Mouse (Mus musculus): ENCODE measurements at regions not wholly inside any gene's neighbourhood (a gene's known extent, or its start where the extent isn't known, plus 50 kb on each side); places are given as distances from the start of the nearest gene placed in this dataset.
"Not testable (repeated sequence)": the region's sequence is repeated elsewhere in the genome, so short reads cannot be mapped to it uniquely, and the experiment has no call there.

DNA sequence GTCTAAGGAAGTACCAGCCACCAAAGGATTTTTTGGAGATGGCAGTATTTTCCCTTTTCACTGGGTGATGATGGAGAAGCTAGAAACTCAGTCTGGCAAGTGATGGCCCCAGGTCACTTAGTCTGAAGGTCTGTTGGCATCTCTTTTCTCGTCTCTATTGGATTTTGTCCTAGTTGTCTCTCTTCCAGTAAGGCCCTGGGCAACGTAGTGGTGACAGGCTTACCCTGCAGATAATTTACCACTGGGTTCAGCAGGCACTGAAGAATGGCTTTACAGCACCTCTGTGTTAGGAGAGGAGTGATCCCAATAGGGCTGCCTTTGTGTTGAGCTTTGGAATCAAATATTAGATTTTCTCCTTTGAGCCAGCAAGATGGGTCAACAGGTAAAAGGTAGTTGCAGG lies 87.9 kb upstream of the 1110032F04Rik start:
- no peak overlapping the region for H3K27ac ChIP-seq
- ATAC-seq (ENCODE audit: borderline replicate concordance, extremely low read depth, low FRiP score, low TSS enrichment) = no peak
- no peaks in the 10 kb centered on the region for H3K27me3 ChIP-seq
- H3K4me3 ChIP-seq = no peak overlapping the region
- H3K4me1 ChIP-seq = no peaks in the 10 kb centered on the region
- no peaks in the 10 kb centered on the region for H3K36me3 ChIP-seq
- H3K9ac ChIP-seq = no peak overlapping the region
- H3K4me2 ChIP-seq = no peak overlapping the region
- no peaks in the 10 kb centered on the region for H3K9me3 ChIP-seq
- 48% methylated on average over 2 of the region's 2 CpGs for WGBS

DNA sequence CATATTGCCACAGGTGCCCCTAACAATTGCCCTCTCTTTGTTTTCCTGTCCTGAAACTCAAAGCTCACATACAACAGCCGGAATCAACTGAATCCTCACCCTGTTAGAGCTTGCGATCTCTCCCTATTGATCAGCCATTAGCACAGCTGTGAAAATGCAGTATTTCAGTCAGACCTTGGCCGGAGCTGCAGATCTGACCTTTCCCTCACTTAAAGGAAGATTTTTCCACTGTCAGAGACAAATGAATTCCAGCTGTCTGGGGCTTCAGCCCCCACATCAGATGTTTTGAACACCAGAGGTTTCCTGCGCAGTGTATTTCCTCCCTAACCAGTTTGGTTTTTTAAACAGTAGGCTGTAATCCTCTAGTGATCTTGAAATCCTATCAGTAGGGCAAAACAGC lies 87.0 kb upstream of the 1110032F04Rik start:
- no peaks in the 10 kb centered on the region for H3K27me3 ChIP-seq
- no peaks in the 10 kb centered on the region for H3K9me3 ChIP-seq
- H3K9ac ChIP-seq = no peak overlapping the region
- no peak overlapping the region for H3K4me2 ChIP-seq
- WGBS = 42% methylated on average over 4 of the region's 4 CpGs
- 0 out of 2 replicates have a peak, but pooled peaks cover 3% of the 10 kb centered on the region for H3K4me1 ChIP-seq
- H3K4me3 ChIP-seq = no peak overlapping the region
- no peak for ATAC-seq (ENCODE audit: borderline replicate concordance, extremely low read depth, low FRiP score, low TSS enrichment)
- no peaks in the 10 kb centered on the region for H3K36me3 ChIP-seq
- no peak overlapping the region for H3K27ac ChIP-seq

DNA sequence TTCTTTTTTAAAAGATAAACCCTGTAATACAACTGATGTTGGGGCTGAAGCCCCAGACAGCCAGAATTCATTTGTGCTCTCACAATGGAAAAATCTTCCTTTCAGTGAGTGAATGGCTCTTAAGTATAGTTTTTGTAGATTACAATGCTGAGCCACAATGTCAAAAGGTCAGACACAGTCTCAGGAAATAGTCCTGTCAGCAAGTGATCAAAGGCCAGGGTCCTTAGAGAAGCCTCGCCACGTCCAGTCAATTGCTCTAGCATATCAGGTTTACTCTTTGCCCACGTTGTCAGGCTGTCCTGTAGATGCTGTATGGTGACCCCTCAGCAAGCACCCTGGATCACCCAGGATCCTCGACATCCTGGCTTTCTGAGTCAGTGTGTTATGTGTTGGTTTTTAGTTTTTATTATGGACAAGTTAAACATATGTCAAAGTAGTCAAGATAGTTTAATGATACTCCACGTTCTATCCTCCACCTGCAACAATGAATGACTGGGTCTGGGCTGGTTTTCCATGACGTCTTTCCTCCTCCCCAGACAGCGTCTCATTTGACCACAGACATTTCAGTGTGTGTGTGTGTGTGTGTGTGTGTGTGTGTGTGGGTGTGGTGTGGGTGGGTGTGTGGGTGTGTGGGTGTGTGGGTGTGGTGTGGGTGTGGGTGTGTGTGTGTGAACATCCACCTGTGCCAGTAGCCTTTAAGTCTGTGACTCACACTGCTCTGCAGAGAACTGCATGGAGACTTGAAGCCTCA lies 85.5 kb upstream of the 1110032F04Rik start:
- Histone ChIP-seq H3K36me3 (no peaks in the 10 kb centered on the region), H3K27me3 (no peaks in the 10 kb centered on the region), H3K9me3 (no peaks in the 10 kb centered on the region), H3K27ac (no peak overlapping the region), H3K4me3 (no peak overlapping the region), H3K4me2 (no peak overlapping the region), H3K4me1 (0 out of 2 replicates have a peak, but pooled peaks cover 7% of the 10 kb centered on the region), H3K9ac (no peak overlapping the region)
- WGBS = 49% methylated on average over 7 of the region's 7 CpGs
- ATAC-seq (ENCODE audit: borderline replicate concordance, extremely low read depth, low FRiP score, low TSS enrichment) = no peak

DNA sequence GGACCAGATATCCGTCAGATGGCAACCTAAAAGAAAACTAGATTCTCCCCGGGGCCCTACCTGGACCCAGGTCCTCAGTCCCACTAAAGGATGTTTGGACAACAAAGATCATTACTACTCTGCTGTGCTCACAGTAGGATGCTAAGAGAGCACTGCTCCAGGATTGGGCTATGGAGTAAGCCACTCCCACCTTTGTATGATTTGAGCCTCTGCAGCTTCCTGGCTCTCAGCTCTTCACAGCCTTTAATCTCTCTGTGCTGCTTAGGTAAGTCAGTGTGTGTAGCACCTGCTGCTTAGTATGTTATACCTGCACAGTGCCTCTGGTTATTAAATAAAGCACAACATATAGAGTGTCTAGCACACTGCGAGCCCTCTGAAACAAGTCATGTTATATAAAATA lies 82.6 kb upstream of the 1110032F04Rik start:
- Histone ChIP-seq H3K9ac (no peak overlapping the region), H3K4me3 (no peak overlapping the region), H3K9me3 (no peaks in the 10 kb centered on the region), H3K36me3 (no peaks in the 10 kb centered on the region), H3K4me2 (no peak overlapping the region), H3K27ac (no peak overlapping the region), H3K4me1 (0 out of 2 replicates have a peak, but pooled peaks cover 11% of the 10 kb centered on the region), H3K27me3 (no peaks in the 10 kb centered on the region)
- no peak for ATAC-seq (ENCODE audit: borderline replicate concordance, extremely low read depth, low FRiP score, low TSS enrichment)
- WGBS = 69% methylated on average over 3 of the region's 3 CpGs

DNA sequence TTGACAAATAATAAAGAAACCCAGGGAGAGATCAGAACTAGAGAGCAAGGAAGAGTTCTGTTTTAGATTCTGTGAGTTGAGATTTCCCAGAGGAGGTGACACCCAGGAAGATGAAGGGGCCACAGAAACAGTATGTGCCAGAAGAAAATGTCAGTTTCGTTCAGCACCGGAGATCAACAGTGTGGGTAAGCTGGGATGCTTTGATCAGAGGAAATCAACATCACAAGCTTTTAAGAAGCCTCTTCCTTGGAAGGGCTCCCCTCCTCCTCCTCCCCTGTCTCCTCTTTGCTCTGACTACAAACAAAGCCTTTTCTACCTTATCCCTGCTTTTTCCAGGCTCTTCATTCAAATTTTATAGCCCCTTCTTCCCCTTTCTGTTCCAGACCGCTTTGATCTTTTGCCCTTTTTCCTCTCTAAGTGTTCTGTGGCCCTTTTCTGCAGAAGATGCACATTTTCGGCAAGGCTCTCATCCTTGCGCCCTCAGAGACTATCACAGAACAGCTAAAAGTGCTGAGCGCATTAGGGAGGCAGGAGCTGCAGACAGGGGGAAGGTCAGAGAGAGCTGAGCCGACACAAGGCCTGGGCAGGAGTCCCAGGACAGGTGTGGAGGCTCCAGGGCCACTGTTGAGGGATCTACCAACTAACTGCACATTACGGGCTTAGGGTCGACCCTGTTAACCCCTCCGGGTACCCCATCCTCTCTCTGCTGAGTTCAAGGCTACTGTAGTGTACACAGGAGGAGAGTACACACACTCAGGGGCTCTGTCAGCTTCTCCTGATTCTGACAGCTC lies 81.8 kb upstream of the 1110032F04Rik start:
- Histone ChIP-seq H3K4me3 (no peak overlapping the region), H3K27me3 (no peaks in the 10 kb centered on the region), H3K4me2 (no peak overlapping the region), H3K9me3 (no peaks in the 10 kb centered on the region), H3K4me1 (0 out of 2 replicates have a peak, but pooled peaks cover 11% of the 10 kb centered on the region), H3K36me3 (no peaks in the 10 kb centered on the region), H3K9ac (no peak overlapping the region), H3K27ac (no peak overlapping the region)
- 47% methylated on average over 10 of the region's 10 CpGs for WGBS
- ATAC-seq (ENCODE audit: borderline replicate concordance, extremely low read depth, low FRiP score, low TSS enrichment) = no peak

DNA sequence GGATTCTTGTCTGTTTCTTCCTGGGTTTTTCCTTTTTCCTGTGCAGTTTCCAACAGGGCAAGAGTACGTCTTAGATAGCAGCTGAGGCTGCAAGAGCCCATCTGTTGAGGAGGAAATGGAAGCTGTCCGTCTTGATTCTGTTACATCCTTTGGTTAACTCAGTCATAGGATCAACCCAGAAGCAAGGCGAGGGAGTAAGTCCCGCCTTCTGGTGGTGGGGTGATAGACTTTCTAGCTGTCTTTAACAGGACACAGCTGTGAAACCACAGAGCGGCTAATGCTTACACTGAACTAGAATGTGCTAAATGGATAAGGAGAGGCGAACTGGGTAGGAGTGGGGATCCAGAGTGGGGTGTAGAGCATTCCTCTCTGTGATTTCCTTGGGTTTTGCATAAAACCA lies 79.9 kb upstream of the 1110032F04Rik start:
- Histone ChIP-seq H3K27me3 (no peaks in the 10 kb centered on the region), H3K4me1 (peaks cover 18% of the 10 kb centered on the region), H3K4me2 (no peak overlapping the region), H3K4me3 (no peak overlapping the region), H3K27ac (peak overlapping the region; percentile 51), H3K9ac (no peak overlapping the region), H3K9me3 (no peaks in the 10 kb centered on the region), H3K36me3 (no peaks in the 10 kb centered on the region)
- peak; percentile 92 for ATAC-seq (ENCODE audit: borderline replicate concordance, extremely low read depth, low FRiP score, low TSS enrichment)
- WGBS = 42% methylated on average over 6 of the region's 6 CpGs

DNA sequence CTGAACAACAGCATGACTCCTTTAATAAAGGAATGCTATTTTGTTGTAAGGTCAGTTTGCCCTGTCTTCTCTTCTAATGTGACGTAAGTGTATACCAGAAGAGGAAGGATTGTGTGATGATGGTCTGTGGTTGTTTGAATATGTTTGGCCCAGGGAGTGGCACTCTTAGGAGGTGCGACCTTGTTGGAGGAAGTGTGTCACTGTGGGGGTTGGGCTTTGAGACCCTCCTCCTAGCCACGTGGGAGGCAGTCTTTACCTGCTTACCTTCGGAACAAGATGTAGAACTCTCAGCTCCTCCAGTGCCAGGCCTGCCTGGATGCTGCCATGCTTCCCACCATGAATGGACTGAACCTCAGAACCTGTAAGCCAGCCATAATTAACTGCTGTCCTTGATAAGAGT lies 78.9 kb upstream of the 1110032F04Rik start:
- H3K36me3 ChIP-seq = no peaks in the 10 kb centered on the region
- WGBS = 92% methylated on average over 4 of the region's 4 CpGs
- peaks cover 18% of the 10 kb centered on the region for H3K4me1 ChIP-seq
- H3K9ac ChIP-seq = no peak overlapping the region
- no peak overlapping the region for H3K27ac ChIP-seq
- no peaks in the 10 kb centered on the region for H3K9me3 ChIP-seq
- H3K4me2 ChIP-seq = no peak overlapping the region
- no peaks in the 10 kb centered on the region for H3K27me3 ChIP-seq
- H3K4me3 ChIP-seq = no peak overlapping the region
- ATAC-seq (ENCODE audit: borderline replicate concordance, extremely low read depth, low FRiP score, low TSS enrichment) = no peak

DNA sequence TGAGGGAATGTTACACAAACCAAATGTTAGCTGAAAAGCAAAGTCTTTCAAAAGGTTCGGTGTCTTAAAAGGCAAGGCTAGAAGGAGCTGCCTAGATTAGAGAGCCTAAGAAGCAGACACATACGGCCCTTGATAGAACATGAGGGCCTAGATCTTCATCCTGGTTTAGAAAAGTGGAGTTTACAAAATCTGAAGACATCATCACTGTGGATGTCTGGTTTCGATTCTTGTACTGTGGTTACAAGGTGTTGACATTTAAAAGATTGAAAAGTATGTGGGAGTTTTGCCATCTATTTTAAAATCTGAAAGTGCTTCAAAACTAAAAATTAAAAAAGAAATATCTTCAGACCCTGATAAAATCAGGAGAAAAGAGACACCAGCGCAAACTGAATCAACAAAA lies 76.5 kb upstream of the 1110032F04Rik start:
- H3K36me3 ChIP-seq = no peaks in the 10 kb centered on the region
- H3K9me3 ChIP-seq = no peaks in the 10 kb centered on the region
- no peak overlapping the region for H3K9ac ChIP-seq
- H3K4me3 ChIP-seq = no peak overlapping the region
- H3K4me2 ChIP-seq = no peak overlapping the region
- 85% methylated on average over 4 of the region's 4 CpGs for WGBS
- H3K27me3 ChIP-seq = no peaks in the 10 kb centered on the region
- H3K4me1 ChIP-seq = peaks cover 12% of the 10 kb centered on the region
- H3K27ac ChIP-seq = no peak overlapping the region
- no peak for ATAC-seq (ENCODE audit: borderline replicate concordance, extremely low read depth, low FRiP score, low TSS enrichment)

DNA sequence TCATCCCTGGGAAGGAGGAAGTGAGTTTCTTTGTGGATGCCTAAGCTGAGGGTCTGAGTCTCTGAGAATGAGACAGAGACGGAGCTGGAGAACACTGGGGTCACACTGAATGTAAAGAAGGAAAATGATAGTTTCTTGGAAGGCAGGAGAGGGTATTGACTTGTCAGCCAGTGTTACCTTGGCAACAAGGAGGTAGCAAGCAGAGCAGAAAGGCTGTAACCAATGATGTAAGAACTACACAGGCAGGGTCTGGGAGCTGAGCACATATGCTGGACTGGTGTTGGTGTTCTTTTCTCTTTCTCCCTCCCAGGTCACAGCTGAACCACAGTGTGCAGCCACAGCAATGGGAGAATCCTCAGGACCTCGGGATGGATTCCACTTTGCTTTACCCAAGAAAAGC lies 75.5 kb upstream of the 1110032F04Rik start:
- Histone ChIP-seq H3K36me3 (no peaks in the 10 kb centered on the region), H3K4me1 (peaks cover 11% of the 10 kb centered on the region), H3K4me3 (no peak overlapping the region), H3K4me2 (no peak overlapping the region), H3K27me3 (no peaks in the 10 kb centered on the region), H3K9ac (no peak overlapping the region), H3K27ac (no peak overlapping the region), H3K9me3 (no peaks in the 10 kb centered on the region)
- 49% methylated on average over 2 of the region's 2 CpGs for WGBS
- ATAC-seq (ENCODE audit: borderline replicate concordance, extremely low read depth, low FRiP score, low TSS enrichment) = no peak

DNA sequence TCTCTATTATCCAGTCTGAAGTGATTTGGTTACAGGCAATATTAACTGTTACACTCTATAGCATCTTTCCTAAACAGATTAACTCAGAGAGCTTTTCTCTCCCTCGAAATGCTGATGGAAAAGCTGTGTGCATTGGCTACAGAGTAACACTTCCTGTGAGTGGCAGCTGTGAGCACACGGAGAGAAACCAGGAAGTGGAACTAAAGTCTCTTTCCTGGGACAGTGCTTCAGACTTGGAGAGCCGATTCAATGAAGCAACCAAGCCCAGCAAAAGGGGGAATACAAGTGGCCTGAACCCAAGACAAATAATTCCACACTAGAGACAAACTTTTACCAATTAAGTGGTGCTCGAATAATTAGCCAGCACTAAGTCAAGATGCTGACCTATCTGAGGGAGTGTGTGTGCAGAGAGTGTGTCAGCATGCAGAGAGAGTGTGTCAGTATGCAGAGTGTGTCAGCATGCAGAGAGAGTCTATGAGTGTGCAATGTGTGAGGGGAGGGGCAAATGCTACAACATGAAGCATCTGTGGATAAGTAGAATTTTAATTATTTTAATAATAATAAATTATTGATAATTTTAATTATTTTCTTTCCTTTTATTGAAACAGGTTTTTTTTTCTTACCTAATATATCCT lies 74.9 kb upstream of the 1110032F04Rik start:
- Histone ChIP-seq H3K27me3 (no peaks in the 10 kb centered on the region), H3K4me1 (peaks cover 7% of the 10 kb centered on the region), H3K4me2 (no peak overlapping the region), H3K9me3 (no peaks in the 10 kb centered on the region), H3K4me3 (no peak overlapping the region), H3K27ac (no peak overlapping the region), H3K36me3 (no peaks in the 10 kb centered on the region), H3K9ac (no peak overlapping the region)
- WGBS = 26% methylated on average over 4 of the region's 4 CpGs
- no peak for ATAC-seq (ENCODE audit: borderline replicate concordance, extremely low read depth, low FRiP score, low TSS enrichment)

DNA sequence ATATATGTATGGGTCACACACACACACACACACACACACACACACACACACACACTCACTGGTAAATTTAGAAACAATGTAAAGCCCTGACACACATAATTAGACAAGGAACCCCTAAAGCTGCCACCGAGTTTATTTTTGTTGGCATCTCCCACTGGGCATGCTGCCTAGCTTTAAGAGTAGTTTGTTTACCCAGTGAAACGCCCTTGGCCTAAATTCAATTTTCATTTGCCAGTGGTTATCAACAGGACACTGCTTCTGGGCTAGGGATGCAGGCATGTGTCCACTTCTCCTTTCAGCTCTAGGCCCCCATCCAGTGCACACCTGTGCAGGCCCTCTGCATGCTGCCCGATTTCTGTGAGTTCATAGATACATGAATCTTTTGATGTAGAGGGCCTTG lies 73.7 kb upstream of the 1110032F04Rik start:
- no peak overlapping the region for H3K4me3 ChIP-seq
- no peak overlapping the region for H3K9ac ChIP-seq
- 26% methylated on average over 3 of the region's 3 CpGs for WGBS
- H3K27ac ChIP-seq = no peak overlapping the region
- no peak overlapping the region for H3K4me2 ChIP-seq
- H3K36me3 ChIP-seq = no peaks in the 10 kb centered on the region
- ATAC-seq (ENCODE audit: borderline replicate concordance, extremely low read depth, low FRiP score, low TSS enrichment) = peak; percentile 19; the same call in 1 of the 2 replicates
- peaks cover 7% of the 10 kb centered on the region for H3K4me1 ChIP-seq
- H3K9me3 ChIP-seq = no peaks in the 10 kb centered on the region
- no peaks in the 10 kb centered on the region for H3K27me3 ChIP-seq

DNA sequence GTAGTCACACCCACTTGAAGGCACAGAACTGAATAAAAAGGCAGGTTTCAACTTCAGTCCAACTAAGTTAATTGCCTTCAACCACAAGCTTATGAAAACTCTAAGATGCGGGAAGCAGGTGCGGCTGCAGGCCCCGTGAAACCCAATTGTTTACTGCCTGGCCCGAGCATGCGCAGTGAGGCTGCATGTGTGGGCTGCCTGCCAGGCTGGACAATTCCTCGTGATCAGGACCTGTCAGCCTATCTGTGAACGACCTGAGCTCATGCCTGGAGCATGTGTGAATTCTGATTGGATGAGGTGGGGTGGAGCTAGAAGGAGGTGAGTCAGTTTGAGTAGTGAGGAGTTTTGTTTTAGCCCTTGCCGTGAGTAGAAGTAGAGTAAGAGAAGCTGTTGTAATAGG lies 71.0 kb upstream of the 1110032F04Rik start:
- H3K36me3 ChIP-seq; H3K4me1 ChIP-seq; H3K9ac ChIP-seq; H3K27ac ChIP-seq; H3K27me3 ChIP-seq; H3K9me3 ChIP-seq; H3K4me2 ChIP-seq; H3K4me3 ChIP-seq; ATAC-seq (ENCODE audit: borderline replicate concordance, extremely low read depth, low FRiP score, low TSS enrichment): not testable (repeated sequence)
- WGBS = 71% methylated on average over 8 of the region's 8 CpGs

Data from lung, embryonic 15.5 days (tissue).